Mouse (Mus musculus): ENCODE measurements around the gene Chst8. TPM values are rescaled to one million over a fixed set of nuclear protein-coding genes. Genes with fewer than 3 reads are reported as not detected.

Gene Chst8
- polyA plus RNA-seq, 1 experiment from 2014 or later: 0.91 TPM

GRCm38 (mm10) chr7:34750350-34750749, 62.2 kb downstream of the Chst8 start:
- no peak overlapping the region for H3K4me3 ChIP-seq

GRCm38 (mm10) chr7:34749753-34750152, 62.8 kb downstream of the Chst8 start:
- WGBS: 45% methylated on average over 3 of the region's 3 CpGs
- no peak for ATAC-seq (ENCODE audit: extremely low read depth, insufficient number of reproducible peaks, low FRiP score, low TSS enrichment)

More at GRCm38 (mm10) chr7:34750350-34750749, 62.2 kb downstream of the Chst8 start:
- no peak for ATAC-seq (ENCODE audit: extremely low read depth, insufficient number of reproducible peaks, low FRiP score, low TSS enrichment)
- Histone ChIP-seq H3K36me3 (no peaks in the 10 kb centered on the region), H3K9me3 (no peaks in the 10 kb centered on the region), H3K27ac (replicated peaks) (no peak overlapping the region), H3K9ac (no peak overlapping the region), H3K27me3 (replicated peaks) (peaks cover 12% of the 10 kb centered on the region; the same call in 1 of the 2 replicates), H3K4me2 (no peak overlapping the region), H3K4me1 (peaks cover 13% of the 10 kb centered on the region)
- WGBS: 69% methylated on average over 7 of the region's 7 CpGs

GRCm38 (mm10) chr7:34748501-34748900, 64.0 kb downstream of the Chst8 start:
- WGBS: 62% methylated on average over 4 of the region's 4 CpGs
- Histone ChIP-seq H3K4me3 (no peak overlapping the region), H3K36me3 (no peaks in the 10 kb centered on the region), H3K27me3 (replicated peaks) (0 out of 2 replicates have a peak, but pooled peaks cover 10% of the 10 kb centered on the region), H3K4me1 (peaks cover 13% of the 10 kb centered on the region), H3K27ac (replicated peaks) (no peak overlapping the region), H3K9me3 (no peaks in the 10 kb centered on the region), H3K4me2 (no peak overlapping the region), H3K9ac (no peak overlapping the region)
- no peak for ATAC-seq (ENCODE audit: extremely low read depth, insufficient number of reproducible peaks, low FRiP score, low TSS enrichment)

More at GRCm38 (mm10) chr7:34749753-34750152, 62.8 kb downstream of the Chst8 start:
- H3K27me3 ChIP-seq (replicated peaks): 0 out of 2 replicates have a peak, but pooled peaks cover 12% of the 10 kb centered on the region
- H3K4me3 ChIP-seq: no peak overlapping the region
- H3K4me1 ChIP-seq: peaks cover 13% of the 10 kb centered on the region
- H3K9me3 ChIP-seq: no peaks in the 10 kb centered on the region
- no peaks in the 10 kb centered on the region for H3K36me3 ChIP-seq
- no peak overlapping the region for H3K27ac ChIP-seq (replicated peaks)
- no peak overlapping the region for H3K4me2 ChIP-seq
- no peak overlapping the region for H3K9ac ChIP-seq

GRCm38 (mm10) chr7:34747661-34748060, 64.8 kb downstream of the Chst8 start:
- H3K36me3 ChIP-seq: no peaks in the 10 kb centered on the region
- peaks cover 8% of the 10 kb centered on the region for H3K4me1 ChIP-seq
- no peak overlapping the region for H3K4me3 ChIP-seq
- H3K27ac ChIP-seq (replicated peaks): no peak overlapping the region
- no peak for ATAC-seq (ENCODE audit: extremely low read depth, insufficient number of reproducible peaks, low FRiP score, low TSS enrichment)
- 0 out of 2 replicates have a peak, but pooled peaks cover 6% of the 10 kb centered on the region for H3K27me3 ChIP-seq (replicated peaks)
- no peak overlapping the region for H3K9ac ChIP-seq
- no peak overlapping the region for H3K4me2 ChIP-seq
- no peaks in the 10 kb centered on the region for H3K9me3 ChIP-seq
- 66% methylated on average over 12 of the region's 12 CpGs for WGBS

GRCm38 (mm10) chr7:34746586-34746985, 65.9 kb downstream of the Chst8 start:
- Histone ChIP-seq H3K4me1 (no peaks in the 10 kb centered on the region), H3K27ac (replicated peaks) (no peak overlapping the region), H3K9me3 (no peaks in the 10 kb centered on the region), H3K4me2 (no peak overlapping the region), H3K9ac (no peak overlapping the region), H3K4me3 (no peak overlapping the region), H3K27me3 (replicated peaks) (0 out of 2 replicates have a peak, but pooled peaks cover 6% of the 10 kb centered on the region), H3K36me3 (no peaks in the 10 kb centered on the region)
- ATAC-seq (ENCODE audit: extremely low read depth, insufficient number of reproducible peaks, low FRiP score, low TSS enrichment): no peak
- 35% methylated on average over 6 of the region's 6 CpGs for WGBS

- H3K27ac ChIP-seq (replicated peaks): no peak overlapping the region
- ATAC-seq (ENCODE audit: extremely low read depth, insufficient number of reproducible peaks, low FRiP score, low TSS enrichment): no peak
- H3K4me1 ChIP-seq: no peaks in the 10 kb centered on the region
- no peaks in the 10 kb centered on the region for H3K36me3 ChIP-seq
- no peak overlapping the region for H3K4me3 ChIP-seq
- 0 out of 2 replicates have a peak, but pooled peaks cover 6% of the 10 kb centered on the region for H3K27me3 ChIP-seq (replicated peaks)
- H3K9ac ChIP-seq: no peak overlapping the region
- WGBS: 51% methylated on average over 9 of the region's 9 CpGs
- no peaks in the 10 kb centered on the region for H3K9me3 ChIP-seq
- H3K4me2 ChIP-seq: no peak overlapping the region
These were observed 66.3 kb downstream of the Chst8 start for GRCm38 (mm10) chr7:34746165-34746564.

- Histone ChIP-seq H3K9ac (no peak overlapping the region), H3K4me3 (no peak overlapping the region), H3K27me3 (replicated peaks) (0 out of 2 replicates have a peak, but pooled peaks cover 6% of the 10 kb centered on the region), H3K4me2 (no peak overlapping the region), H3K4me1 (no peaks in the 10 kb centered on the region), H3K9me3 (no peaks in the 10 kb centered on the region), H3K27ac (replicated peaks) (no peak overlapping the region), H3K36me3 (no peaks in the 10 kb centered on the region)
- WGBS: 72% methylated on average over 9 of the region's 9 CpGs
- no peak for ATAC-seq (ENCODE audit: extremely low read depth, insufficient number of reproducible peaks, low FRiP score, low TSS enrichment)
These were observed 67.1 kb downstream of the Chst8 start for GRCm38 (mm10) chr7:34745426-34745825.

GRCm38 (mm10) chr7:34744994-34745393, 67.5 kb downstream of the Chst8 start:
- H3K4me1 ChIP-seq: no peaks in the 10 kb centered on the region
- no peaks in the 10 kb centered on the region for H3K36me3 ChIP-seq
- no peak overlapping the region for H3K27ac ChIP-seq (replicated peaks)
- H3K4me3 ChIP-seq: no peak overlapping the region
- no peak for ATAC-seq (ENCODE audit: extremely low read depth, insufficient number of reproducible peaks, low FRiP score, low TSS enrichment)
- 0 out of 2 replicates have a peak, but pooled peaks cover 6% of the 10 kb centered on the region for H3K27me3 ChIP-seq (replicated peaks)
- H3K9ac ChIP-seq: no peak overlapping the region
- H3K9me3 ChIP-seq: no peaks in the 10 kb centered on the region
- WGBS: 76% methylated on average over 8 of the region's 8 CpGs
- H3K4me2 ChIP-seq: no peak overlapping the region

- H3K4me2 ChIP-seq: no peak overlapping the region
- no peak overlapping the region for H3K4me3 ChIP-seq
- WGBS: 58% methylated on average over 8 of the region's 8 CpGs
- H3K27ac ChIP-seq (replicated peaks): no peak overlapping the region
- no peaks in the 10 kb centered on the region for H3K36me3 ChIP-seq
- no peak for ATAC-seq (ENCODE audit: extremely low read depth, insufficient number of reproducible peaks, low FRiP score, low TSS enrichment)
- 0 out of 2 replicates have a peak, but pooled peaks cover 5% of the 10 kb centered on the region for H3K9me3 ChIP-seq
- H3K9ac ChIP-seq: no peak overlapping the region
- H3K4me1 ChIP-seq: no peaks in the 10 kb centered on the region
- H3K27me3 ChIP-seq (replicated peaks): 0 out of 2 replicates have a peak, but pooled peaks cover 2% of the 10 kb centered on the region
These were observed 69.0 kb downstream of the Chst8 start for GRCm38 (mm10) chr7:34743411-34744085.

- Histone ChIP-seq H3K4me2 (no peak overlapping the region), H3K4me3 (no peak overlapping the region), H3K9me3 (0 out of 2 replicates have a peak, but pooled peaks cover 5% of the 10 kb centered on the region), H3K27ac (replicated peaks) (no peak overlapping the region), H3K27me3 (replicated peaks) (no peaks in the 10 kb centered on the region), H3K36me3 (no peaks in the 10 kb centered on the region), H3K9ac (no peak overlapping the region), H3K4me1 (peaks cover 10% of the 10 kb centered on the region)
- no peak for ATAC-seq (ENCODE audit: extremely low read depth, insufficient number of reproducible peaks, low FRiP score, low TSS enrichment)
- WGBS: 88% methylated on average over 8 of the region's 8 CpGs
These were observed 73.1 kb downstream of the Chst8 start for GRCm38 (mm10) chr7:34739371-34739770.

GRCm38 (mm10) chr7:34737206-34737605, 75.3 kb downstream of the Chst8 start:
- Histone ChIP-seq H3K9ac (no peak overlapping the region), H3K4me2 (no peak overlapping the region), H3K4me1 (peaks cover 13% of the 10 kb centered on the region), H3K27me3 (replicated peaks) (no peaks in the 10 kb centered on the region), H3K36me3 (no peaks in the 10 kb centered on the region), H3K9me3 (0 out of 2 replicates have a peak, but pooled peaks cover 5% of the 10 kb centered on the region), H3K27ac (replicated peaks) (no peak overlapping the region), H3K4me3 (no peak overlapping the region)
- no peak for ATAC-seq (ENCODE audit: extremely low read depth, insufficient number of reproducible peaks, low FRiP score, low TSS enrichment)
- 68% methylated on average over 6 of the region's 6 CpGs for WGBS

- no peaks in the 10 kb centered on the region for H3K36me3 ChIP-seq
- no peak overlapping the region for H3K9ac ChIP-seq
- H3K4me3 ChIP-seq: no peak overlapping the region
- H3K9me3 ChIP-seq: 0 out of 2 replicates have a peak, but pooled peaks cover 3% of the 10 kb centered on the region
- no peak overlapping the region for H3K4me2 ChIP-seq
- H3K27ac ChIP-seq (replicated peaks): no peak overlapping the region
- H3K4me1 ChIP-seq: peaks cover 13% of the 10 kb centered on the region
- H3K27me3 ChIP-seq (replicated peaks): no peaks in the 10 kb centered on the region
- WGBS: 76% methylated on average over 6 of the region's 6 CpGs
- ATAC-seq (ENCODE audit: extremely low read depth, insufficient number of reproducible peaks, low FRiP score, low TSS enrichment): no peak
These were observed 78.2 kb downstream of the Chst8 start for GRCm38 (mm10) chr7:34734348-34734747.
